Mouse (Mus musculus): Measurements from ENCODE around the gene P4htm.

DNA sequence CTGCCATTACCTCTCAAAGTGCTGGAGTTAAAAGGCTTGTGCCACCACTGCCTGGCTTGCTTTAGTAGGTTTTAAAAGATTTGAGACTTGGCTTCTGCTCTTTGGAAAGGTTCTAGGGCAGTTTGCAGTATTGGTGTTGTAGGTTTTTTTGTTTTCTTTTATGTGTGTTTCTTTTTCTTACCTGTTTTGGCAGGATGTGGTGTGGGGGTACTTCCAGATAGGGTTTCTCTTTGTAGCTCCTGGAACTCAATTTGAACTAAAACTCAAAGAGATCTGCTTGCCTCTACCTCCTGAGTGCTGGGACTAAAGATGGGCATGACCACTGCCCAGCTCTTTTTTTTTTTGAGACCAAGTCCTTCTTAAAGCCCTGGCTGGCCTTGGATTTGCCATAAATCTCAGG is 56.6 kb downstream of the P4htm start:
- TF ChIP-seq GATA1 (IDR thresholded peaks at IDR 0.05; ENCODE audit: low read depth, low read length) (no peak), NELFE (IDR thresholded peaks at IDR 0.05; ENCODE audit: low read depth, low read length) (no peak), CTCF (IDR thresholded peaks at IDR 0.05 in 2 of 3, conservative IDR thresholded peaks at IDR 0.05 in 1 of 3; ENCODE audit: control insufficient read depth in 1 of 3, insufficient read depth in 1 of 3, low read depth in 2 of 3, low read length in 3 of 3, poor library complexity in 1 of 3, severe bottlenecking in 1 of 3) (no peak), EP300 (IDR thresholded peaks at IDR 0.05; ENCODE audit: low read depth in 1 of 2, low read length in 2 of 2) (no peak), MAFK (IDR thresholded peaks at IDR 0.05; ENCODE audit: borderline replicate concordance, low read depth, low read length) (no peak), UBTF (IDR thresholded peaks at IDR 0.05; ENCODE audit: borderline replicate concordance, insufficient read depth, low read depth, low read length) (no peak), POLR2A (IDR thresholded peaks at IDR 0.05; ENCODE audit: control insufficient read depth in 1 of 2, insufficient read depth in 1 of 2, low read depth in 1 of 2, low read length in 2 of 2, poor library complexity in 1 of 2) (no peak), KAT2A (conservative IDR thresholded peaks at IDR 0.05; ENCODE audit: low read depth, low read length) (no peak)
